Mouse (Mus musculus) CH12.LX (cell line): ENCODE data around the gene Dhx16. TPM values are rescaled to one million over a fixed set of nuclear protein-coding genes. Genes with fewer than 3 reads are reported as not detected.

ENCODE experiments used
- DNase-seq: peaks from one replicate; pipeline ENCODE4 v3.0.0-alpha.2; 2013; ENCODE audit errors: extremely low read depth
- H3K27ac ChIP-seq: 2 replicates; pipeline ENCODE4 v1.5.1; 2012; ENCODE audit warnings: low read depth, mild to moderate bottlenecking, control low read depth, moderate library complexity; ENCODE audit not compliant: insufficient read depth
- H3K27me3 ChIP-seq: replicated peaks from 2 replicates; pipeline ENCODE3; 2012; ENCODE audit warnings: inconsistent platforms
- H3K36me3 ChIP-seq, 2 experiments: replicated peaks in 1 of 2; 2 replicates each; pipeline versions ENCODE3 to v1.6.1; 2012; ENCODE audit warnings: inconsistent platforms in 1 of 2, low read length in 1 of 2, mild to moderate bottlenecking in 1 of 2, mixed read lengths in 1 of 2, moderate library complexity in 1 of 2; ENCODE audit not compliant: control insufficient read depth in 1 of 2, insufficient read depth in 1 of 2
- H3K4me1 ChIP-seq, 2 experiments: 2 replicates each; pipeline ENCODE4 v1.6.1; 2012; ENCODE audit warnings: inconsistent platforms in 1 of 2, moderate library complexity in 1 of 2; ENCODE audit not compliant: insufficient read depth in 2 of 2, control insufficient read depth in 1 of 2
- H3K4me2 ChIP-seq: 2 replicates; pipeline ENCODE4 v1.6.1; 2012; ENCODE audit warnings: low read depth, mild to moderate bottlenecking, control low read depth; ENCODE audit not compliant: poor library complexity, insufficient read depth, severe bottlenecking
- H3K4me3 ChIP-seq, 3 experiments: fragments of 150-350 bp in 1 of 3; sonication (generic) in 1 of 3; replicated peaks in 1 of 3; 2 replicates each; pipeline versions ENCODE3 to v1.5.1; 2011 to 2012; ENCODE audit warnings: low read depth in 2 of 3, low read length in 2 of 3, mild to moderate bottlenecking in 2 of 3, moderate library complexity in 2 of 3, control low read depth in 1 of 3, improper control_type of control experiment in 1 of 3, inconsistent platforms in 1 of 3, mixed read lengths in 1 of 3; ENCODE audit not compliant: poor library complexity in 1 of 3
- H3K79me2 ChIP-seq: replicated peaks from 2 replicates; pipeline ENCODE4 v1.6.1; 2012; ENCODE audit warnings: mild to moderate bottlenecking, moderate library complexity; ENCODE audit not compliant: control insufficient read depth, poor library complexity, insufficient read depth, severe bottlenecking; ENCODE audit errors: extremely low read depth
- H3K9ac ChIP-seq: 2 replicates; pipeline ENCODE4 v1.6.1; 2012; ENCODE audit warnings: low read depth, mild to moderate bottlenecking, control low read depth, moderate library complexity; ENCODE audit not compliant: insufficient read depth
- H3K9me3 ChIP-seq: replicated peaks from 2 replicates; pipeline ENCODE3; 2012; ENCODE audit warnings: low read length, inconsistent platforms, mixed read lengths
- BHLHE40 ChIP-seq: IDR thresholded peaks from 2 replicates; pipeline ENCODE4 v1.6.1; 2011; ENCODE audit warnings: mild to moderate bottlenecking, low read depth, low read length, improper control_type of control experiment
- CHD1 ChIP-seq: IDR thresholded peaks from 2 replicates; pipeline ENCODE4 v1.6.1; 2012; ENCODE audit warnings: low read depth, low read length, improper control_type of control experiment, inconsistent platforms
- CHD2 ChIP-seq: IDR thresholded peaks from 2 replicates; pipeline ENCODE4 v1.6.1; 2011; ENCODE audit warnings: low read length, improper control_type of control experiment
- CTCF ChIP-seq, 2 experiments: IDR thresholded peaks in 1 of 2; conservative IDR thresholded peaks in 1 of 2; 2 replicates each; pipeline ENCODE4 v1.5.1; 2011 to 2012; ENCODE audit warnings: low read depth in 2 of 2, low read length in 2 of 2, improper control_type of control experiment in 1 of 2, inconsistent platforms in 1 of 2, mild to moderate bottlenecking in 1 of 2, moderate library complexity in 1 of 2
- E2F4 ChIP-seq: IDR thresholded peaks from 2 replicates; pipeline ENCODE4 v1.6.1; 2011; ENCODE audit warnings: low read depth, low read length, improper control_type of control experiment; ENCODE audit not compliant: insufficient replicate concordance
- ELF1 ChIP-seq: IDR thresholded peaks from 2 replicates; pipeline ENCODE4 v1.6.1; 2014; ENCODE audit warnings: low read depth, mild to moderate bottlenecking, inconsistent platforms, low read length, improper control_type of control experiment
- EP300 ChIP-seq: IDR thresholded peaks from 2 replicates; pipeline ENCODE4 v1.6.1; 2011; ENCODE audit warnings: low read length, improper control_type of control experiment
- ETS1 ChIP-seq: conservative IDR thresholded peaks from 2 replicates; pipeline ENCODE4 v1.6.1; 2012; ENCODE audit warnings: low read depth, mild to moderate bottlenecking, inconsistent platforms, low read length, improper control_type of control experiment, moderate library complexity
- GABPA ChIP-seq: IDR thresholded peaks from 2 replicates; pipeline ENCODE4 v1.6.1; 2012; ENCODE audit warnings: low read depth, low read length, improper control_type of control experiment, inconsistent platforms; ENCODE audit not compliant: insufficient replicate concordance
- HCFC1 ChIP-seq: IDR thresholded peaks from 2 replicates; pipeline ENCODE4 v1.6.1; 2012; ENCODE audit warnings: low read depth, mild to moderate bottlenecking, inconsistent platforms, low read length, improper control_type of control experiment
- IRF4 ChIP-seq: IDR thresholded peaks from 2 replicates; pipeline ENCODE4 v1.6.1; 2014; ENCODE audit warnings: low read depth, mild to moderate bottlenecking, inconsistent platforms, low read length, improper control_type of control experiment
- KAT2A ChIP-seq: IDR thresholded peaks from 2 replicates; pipeline ENCODE4 v1.6.1; 2012; ENCODE audit warnings: low read length, improper control_type of control experiment, inconsistent platforms; ENCODE audit not compliant: insufficient replicate concordance
- MAFK ChIP-seq: IDR thresholded peaks from 2 replicates; pipeline ENCODE4 v1.6.1; 2011; ENCODE audit warnings: low read length, improper control_type of control experiment; ENCODE audit not compliant: insufficient replicate concordance
- MAX ChIP-seq: IDR thresholded peaks from 2 replicates; pipeline ENCODE4 v1.6.1; 2011; ENCODE audit warnings: low read length, improper control_type of control experiment
- MAZ ChIP-seq: IDR thresholded peaks from 2 replicates; pipeline ENCODE4 v1.6.1; 2012; ENCODE audit warnings: low read depth, mild to moderate bottlenecking, inconsistent platforms, low read length, improper control_type of control experiment, moderate library complexity
- MEF2A ChIP-seq: IDR thresholded peaks from 2 replicates; pipeline ENCODE4 v1.6.1; 2014; ENCODE audit warnings: low read depth, mild to moderate bottlenecking, inconsistent platforms, low read length, improper control_type of control experiment, borderline replicate concordance
- MXI1 ChIP-seq: IDR thresholded peaks from 2 replicates; pipeline ENCODE4 v1.6.1; 2011; ENCODE audit warnings: mild to moderate bottlenecking, low read depth, low read length, improper control_type of control experiment
- MYC ChIP-seq: IDR thresholded peaks from 2 replicates; pipeline ENCODE4 v1.6.1; 2011; ENCODE audit warnings: low read depth, mild to moderate bottlenecking, improper control_type of control experiment, low read length
- NELFE ChIP-seq: IDR thresholded peaks from 2 replicates; pipeline ENCODE4 v1.6.1; 2011; ENCODE audit warnings: low read depth, low read length, improper control_type of control experiment
- NRF1 ChIP-seq: IDR thresholded peaks from 2 replicates; pipeline ENCODE4 v1.6.1; 2014; ENCODE audit warnings: low read depth, mild to moderate bottlenecking, inconsistent platforms, low read length, improper control_type of control experiment, moderate library complexity
- PAX5 ChIP-seq: IDR thresholded peaks from 2 replicates; pipeline ENCODE4 v1.6.1; 2012; ENCODE audit warnings: low read length, inconsistent platforms, mixed read lengths
- POLR2A ChIP-seq: IDR thresholded peaks from 2 replicates; pipeline ENCODE4 v1.6.1; 2011; ENCODE audit warnings: low read depth, mild to moderate bottlenecking, improper control_type of control experiment, low read length
- POLR2AphosphoS2 ChIP-seq: IDR thresholded peaks from 2 replicates; pipeline ENCODE4 v1.6.1; 2011; ENCODE audit warnings: low read depth, low read length, improper control_type of control experiment
- RAD21 ChIP-seq: IDR thresholded peaks from 2 replicates; pipeline ENCODE4 v1.6.1; 2011; ENCODE audit warnings: low read depth, mild to moderate bottlenecking, low read length, improper control_type of control experiment, moderate library complexity
- RCOR1 ChIP-seq: conservative IDR thresholded peaks from 2 replicates; pipeline ENCODE4 v1.6.1; 2012; ENCODE audit warnings: low read depth, mild to moderate bottlenecking, inconsistent platforms, low read length, improper control_type of control experiment
- SIN3A ChIP-seq: IDR thresholded peaks from 2 replicates; pipeline ENCODE4 v1.6.1; 2012; ENCODE audit warnings: low read length, improper control_type of control experiment, inconsistent platforms
- SMC3 ChIP-seq: IDR thresholded peaks from 2 replicates; pipeline ENCODE4 v1.6.1; 2011; ENCODE audit warnings: low read depth, low read length, improper control_type of control experiment
- TBP ChIP-seq: conservative IDR thresholded peaks from 2 replicates; pipeline ENCODE4 v1.6.1; 2011; ENCODE audit warnings: low read depth, low read length, improper control_type of control experiment
- TCF12 ChIP-seq: IDR thresholded peaks from 2 replicates; pipeline ENCODE4 v1.6.1; 2014; ENCODE audit warnings: low read depth, mild to moderate bottlenecking, inconsistent platforms, low read length, improper control_type of control experiment
- UBTF ChIP-seq: IDR thresholded peaks from 2 replicates; pipeline ENCODE4 v1.6.1; 2012; ENCODE audit warnings: low read depth, mild to moderate bottlenecking, inconsistent platforms, low read length, improper control_type of control experiment, moderate library complexity
- USF1 ChIP-seq: IDR thresholded peaks from 2 replicates; pipeline ENCODE4 v1.6.1; 2014; ENCODE audit warnings: low read depth, mild to moderate bottlenecking, inconsistent platforms, low read length, improper control_type of control experiment
- USF2 ChIP-seq: conservative IDR thresholded peaks from 2 replicates; pipeline ENCODE4 v1.6.1; 2011; ENCODE audit warnings: low read depth, low read length, improper control_type of control experiment
- ZMIZ1 ChIP-seq: IDR thresholded peaks from 2 replicates; pipeline ENCODE4 v1.6.1; 2012; ENCODE audit warnings: low read depth, mild to moderate bottlenecking, inconsistent platforms, low read length, improper control_type of control experiment
- ZNF384 ChIP-seq: IDR thresholded peaks from 2 replicates; pipeline ENCODE4 v1.6.1; 2012; ENCODE audit warnings: low read depth, low read length, improper control_type of control experiment, inconsistent platforms
- dilution Hi-C: fragments of 300-500 bp; cut with MboI; formaldehyde crosslinking; loops from 2 replicates; pipeline ENCODE4 v1.14.3; 2020; ENCODE audit warnings: low sequenced_read_pairs; ENCODE audit not compliant: extremely low pct_unique_long_range_greater_than_20kb, extremely low pct_ligation_motif_present
- in situ Hi-C: fragments of 300-500 bp; cut with MboI; formaldehyde crosslinking; loops from 3 replicates; pipeline ENCODE4 v1.14.3; 2019; ENCODE audit warnings: low sequenced_read_pairs, low pct_ligation_motif_present, low pct_unique_long_range_greater_than_20kb, mixed read lengths
- polyA plus RNA-seq: library from polyadenylated mRNA; unstranded; fragments of >175 nt; gene quantifications from 2 replicates; pipeline ENCODE4 v1.2.1, GENCODE M21; 2012; ENCODE audit warnings: low read depth; ENCODE audit not compliant: insufficient read length
- total RNA-seq, 2 experiments: library from RNA; depleted of rRNA; stranded (reverse); fragments of 300-350 nt in 1 of 2; fragments of >200 nt in 1 of 2; gene quantifications; 2 replicates each; pipeline ENCODE4 v1.2.3; 2012 to 2014

Gene Dhx16
- total RNA-seq (2012; rRNA removed) (75.3 and 81.0 TPM in 2 replicates), total RNA-seq (2014; rRNA removed) (74.8 and 75.0 TPM in 2 replicates), polyA plus RNA-seq (84.4 and 107 TPM in 2 replicates)

- H3K9ac ChIP-seq: peak within 1 kb of the TSS; percentile 94
- no peaks in the 10 kb centered on the region for H3K27me3 ChIP-seq
- peak; percentile 97 for DNase-seq
- peak; percentile 83 for TF ChIP-seq MAX
- peak; percentile 97 for TF ChIP-seq HCFC1
- TF ChIP-seq SIN3A: peak; percentile 97
- TF ChIP-seq MAZ: no peak; the same call in 1 of the 2 replicates
- TF ChIP-seq KAT2A: peak; percentile 89; the same call in 1 of the 2 replicates
- TF ChIP-seq POLR2AphosphoS2: 0 out of 2 replicates have a peak, but pooled peaks have one; percentile 38
- TF ChIP-seq ZNF384: no peak; the same call in 1 of the 2 replicates
- TF ChIP-seq CHD1: peak; percentile 23; the same call in 1 of the 2 replicates
- TF ChIP-seq IRF4: peak; percentile 77
- TF ChIP-seq MYC: peak; percentile 74
- TF ChIP-seq ELF1: peak; percentile 99
- peak; percentile 85 for TF ChIP-seq MXI1
- TF ChIP-seq PAX5: no peak
- no peak; the same call in 1 of the 2 replicates for TF ChIP-seq EP300
- TF ChIP-seq BHLHE40: peak; percentile 61; the same call in 1 of the 2 replicates
- TF ChIP-seq UBTF: no peak
- TF ChIP-seq NELFE: peak; percentile 82
- TF ChIP-seq MEF2A: peak; percentile 88
- TF ChIP-seq SMC3: peak; percentile 62
- peak; percentile 69 for TF ChIP-seq NRF1
- TF ChIP-seq TCF12: peak; percentile 76
- no peak for TF ChIP-seq MAFK
- peak; percentile 66 for TF ChIP-seq ETS1
- peak; percentile 69; the same call in 1 of the 2 replicates for TF ChIP-seq CHD2
- TF ChIP-seq ZMIZ1: peak; percentile 80
- no peak for TF ChIP-seq USF2
- no peak for TF ChIP-seq USF1
- TF ChIP-seq RAD21: peak; percentile 58
- no peak for TF ChIP-seq E2F4
- TF ChIP-seq GABPA: no peak; the same call in 1 of the 2 replicates
- peak; percentile 82 for TF ChIP-seq POLR2A
- TF ChIP-seq TBP: 0 out of 2 replicates have a peak, but pooled peaks have one; percentile 24
- peak; percentile 32 to 87; a peak in 3 of 4 replicates for TF ChIP-seq CTCF (conservative IDR thresholded peaks at IDR 0.05 in 1 of 2, IDR thresholded peaks at IDR 0.05 in 1 of 2; ENCODE audit: low read depth in 2 of 2, low read length in 2 of 2)
- TF ChIP-seq RCOR1: peak; percentile 59; the same call in 1 of the 2 replicates
- peak within 1 kb of the TSS; percentile 86 to 100 (median 98) for H3K4me3 ChIP-seq
- in situ Hi-C loops (no loop called here), dilution Hi-C loops (no loop called here)
- H3K79me2 ChIP-seq: peaks cover 20% of the 10 kb centered on the region
- H3K27ac ChIP-seq: peak within 1 kb of the TSS; percentile 61
- H3K4me1 ChIP-seq: peaks cover 5 to 16% of the 10 kb centered on the region in 2 experiments
- H3K9me3 ChIP-seq: no peaks in the 10 kb centered on the region
- H3K4me2 ChIP-seq: peak within 1 kb of the TSS; percentile 83
- peaks cover 42 to 59% of the 10 kb centered on the region in 2 experiments for H3K36me3 ChIP-seq
Measured at GRCm38 (mm10) chr17:35879245-35880057, at the start of gene Dhx16. Dhx16 (plus strand) TSS chr17:35879819.
